Mouse (Mus musculus) CD4-positive helper T cell, adult 2 months (primary cell): ENCODE measurements around the gene Cd68.
A peak's percentile ranks its signal among the peaks of the same experiment; 100 is the strongest.
"Not testable (repeated sequence)": the region's sequence is repeated elsewhere in the genome, so short reads cannot be mapped to it uniquely, and the experiment has no call there.

ENCODE experiments used
- DNase-seq: peaks from one replicate; pipeline ENCODE4 v3.0.0-alpha.2; 2012; ENCODE audit warnings: low read depth, missing footprints, low spot score

Cd68 gene

GRCm38 (mm10) chr11:69665961-69666664, at the start of gene Cd68:
Gene Cd68, minus strand, starts transcription at chr11:69666153.
- DNase-seq = peak; percentile 79

GRCm38 (mm10) chr11:69715482-69715881, 49.5 kb upstream of the Cd68 start:
- no peak for DNase-seq

- DNase-seq = no peak
Measured at GRCm38 (mm10) chr11:69714636-69715329, 48.8 kb upstream of the Cd68 start.

GRCm38 (mm10) chr11:69712954-69713672, 47.2 kb upstream of the Cd68 start:
- DNase-seq = no peak

- DNase-seq = no peak
Measured at GRCm38 (mm10) chr11:69711082-69711481, 45.1 kb upstream of the Cd68 start.

- no peak for DNase-seq
Measured at GRCm38 (mm10) chr11:69710470-69710869, 44.5 kb upstream of the Cd68 start.

GRCm38 (mm10) chr11:69709554-69710446, 43.8 kb upstream of the Cd68 start:
- no peak for DNase-seq

GRCm38 (mm10) chr11:69708614-69709265, 42.8 kb upstream of the Cd68 start:
- DNase-seq = no peak

- no peak for DNase-seq
Measured at GRCm38 (mm10) chr11:69707873-69708381, 42.0 kb upstream of the Cd68 start.

- no peak for DNase-seq
Measured at GRCm38 (mm10) chr11:69707480-69707847, 41.5 kb upstream of the Cd68 start.

GRCm38 (mm10) chr11:69706775-69707479, 41.0 kb upstream of the Cd68 start:
- DNase-seq = no peak

GRCm38 (mm10) chr11:69704613-69705010, 38.7 kb upstream of the Cd68 start:
- no peak for DNase-seq

- no peak for DNase-seq
Measured at GRCm38 (mm10) chr11:69703814-69704612, 38.1 kb upstream of the Cd68 start.

- not testable (repeated sequence) for DNase-seq
Measured at GRCm38 (mm10) chr11:69703381-69703780, 37.4 kb upstream of the Cd68 start.

GRCm38 (mm10) chr11:69702886-69703285, 36.9 kb upstream of the Cd68 start:
- DNase-seq = not testable (repeated sequence)

GRCm38 (mm10) chr11:69699595-69699994, 33.6 kb upstream of the Cd68 start:
- DNase-seq = no peak

- DNase-seq = no peak
Measured at GRCm38 (mm10) chr11:69698574-69698973, 32.6 kb upstream of the Cd68 start.

- no peak for DNase-seq
Measured at GRCm38 (mm10) chr11:69697396-69697795, 31.4 kb upstream of the Cd68 start.
